In the genomic region with DNA sequence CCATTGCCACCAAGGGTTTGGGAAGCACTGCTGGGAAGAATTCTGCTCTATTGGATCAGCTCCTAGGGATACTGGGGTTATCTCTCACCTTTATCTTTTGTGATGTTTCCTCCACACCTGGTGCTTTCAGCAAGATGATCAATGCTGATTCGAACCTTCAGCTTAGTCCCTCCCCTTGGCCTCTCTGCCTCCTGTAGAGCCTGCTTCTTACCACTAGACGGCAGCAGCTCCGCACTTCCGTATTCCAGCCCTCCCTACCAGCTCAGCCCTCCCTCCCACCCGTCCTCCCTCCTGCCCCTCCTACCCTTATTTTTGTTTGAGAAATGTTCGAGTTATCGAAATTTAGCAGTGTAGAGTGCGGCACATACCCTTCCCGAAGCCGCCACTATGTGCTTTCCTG, we compare ENCODE assay signal across 11 mouse cellular contexts. TPM values are rescaled to one million over a fixed set of nuclear protein-coding genes. Genes with fewer than 3 reads are reported as not detected.
A peak's percentile ranks its signal among the peaks of the same experiment; 100 is the strongest.
DNase-seq lines count a peak whose midpoint lies in the region; ATAC-seq and TF ChIP-seq lines count a peak whose summit lies in the region.
"Had no signal": no experiment of that assay in that cellular context is flagged by ENCODE, and none has a peak within 500 bp of the region (broad histone marks: within the 10 kb centered on the region; RNA-seq: fewer than 3 reads in every experiment).

No protein-coding gene starts in this region.

- TF ChIP-seq CTCF in small intestine, adult 2 months (IDR thresholded peaks at IDR 0.05; ENCODE audit: extremely low read depth, insufficient read length, insufficient replicate concordance, low read depth, low read length) = peak; percentile 38; the same call in 1 of the 2 replicates

- no peak overlapping the region for H3K4me2 ChIP-seq in liver, embryonic 12.5 days
- H3K4me2 ChIP-seq: neural tube, embryonic 13.5 days had no signal

- H3K4me3 ChIP-seq in liver, embryonic 12.5 days = no peak overlapping the region
- H3K4me3 ChIP-seq in small intestine, adult 2 months (ENCODE audit: low read depth, low read length) = no peak overlapping the region
- H3K4me3 ChIP-seq: neural tube, embryonic 13.5 days had no signal

- no peak overlapping the region for H3K27ac ChIP-seq in liver, embryonic 12.5 days
- H3K27ac ChIP-seq in small intestine, adult 2 months (ENCODE audit: insufficient read depth, low read depth, low read length) = no peak overlapping the region
- H3K27ac ChIP-seq: neural tube, embryonic 13.5 days had no signal

- intact Hi-C loops in left cerebral cortex, postnatal 10 days (cut with DNase I) = no loop called here

- H3K4me1 ChIP-seq in liver, embryonic 12.5 days = no peaks in the 10 kb centered on the region
- H3K4me1 ChIP-seq in small intestine, adult 2 months (ENCODE audit: control insufficient read depth, insufficient read depth, insufficient read length, low read length) = no peaks in the 10 kb centered on the region
- H3K4me1 ChIP-seq: neural tube, embryonic 13.5 days had no signal

- peak; percentile 18 for DNase-seq in liver
- DNase-seq in MEL-GATA-1-ER (ENCODE audit: extremely low read depth, low read depth) = peak; percentile 35
- peak; percentile 20 for DNase-seq in c-Kit-positive CD71-positive TER-119-negative erythroid progenitor cells, embryonic 14.5 days (ENCODE audit: low read depth)
- DNase-seq in left cerebral cortex, postnatal 10 days (ENCODE audit: extremely low spot score in 1 of 2, low spot score in 2 of 2) = no peak
- DNase-seq in kidney, postnatal 25 days = no peak
- DNase-seq in adrenal gland, adult 8-10 months = no peak
- DNase-seq: cerebellum, adult 9-11 months; kidney, adult 18-20 months had no signal

- no peaks in the 10 kb centered on the region for H3K36me3 ChIP-seq in liver, embryonic 12.5 days
- H3K36me3 ChIP-seq in small intestine, adult 2 months (ENCODE audit: control insufficient read depth, insufficient read depth, low read length) = no peaks in the 10 kb centered on the region
- H3K36me3 ChIP-seq: neural tube, embryonic 13.5 days had no signal

- H3K27me3 ChIP-seq in liver, embryonic 12.5 days (replicated peaks) = no peaks in the 10 kb centered on the region
- no peaks in the 10 kb centered on the region for H3K27me3 ChIP-seq in small intestine, adult 2 months (ENCODE audit: control insufficient read depth, insufficient read depth, low read length)
- H3K27me3 ChIP-seq: neural tube, embryonic 13.5 days had no signal

- WGBS in liver, embryonic 12.5 days (ENCODE audit: insufficient replicate concordance) = 35% methylated on average over 10 of the region's 10 CpGs
- 51% methylated on average over 10 of the region's 10 CpGs for WGBS in small intestine, adult 2 months

- ATAC-seq in liver, embryonic 12.5 days = no peak

- no peak for TF ChIP-seq POLR2A in small intestine, adult 2 months (IDR thresholded peaks at IDR 0.05; ENCODE audit: low read depth, low read length)

- no peak overlapping the region for H3K9ac ChIP-seq in liver, embryonic 12.5 days
- H3K9ac ChIP-seq: neural tube, embryonic 13.5 days had no signal

- no peaks in the 10 kb centered on the region for H3K9me3 ChIP-seq in liver, embryonic 12.5 days (replicated peaks)
- H3K9me3 ChIP-seq: neural tube, embryonic 13.5 days had no signal

RNA-seq across cellular contexts. Expression of a gene that starts 55.5 kb away (rescaled TPM):
- polyA plus RNA-seq in liver, embryonic 12.5 days (2016; fragmentation: Nextera tagmentation; extraction: Ambion mirVana) = 0.12 and 0.21 TPM in 2 replicates
- 1.5 and 3.8 TPM in 2 replicates for polyA plus RNA-seq in small intestine, adult 2 months (2012; rRNA removed)
- total RNA-seq in left cerebral cortex, postnatal 10 days (2021) = 1 to 10 TPM; 1.1 to 1.4 TPM
- total RNA-seq in adrenal gland, adult 8-10 months (2022) = 1 to 10 TPM; 2.1 to 3.3 (median 2.3) TPM

Comparison
In these comparisons a context has a peak if more than half of its experiments do, and no peak if none do; other contexts are left out.
1. DNase-seq: peak in liver (single experiment), MEL-GATA-1-ER (single experiment) and c-Kit-positive CD71-positive TER-119-negative erythroid progenitor cells, embryonic 14.5 days (single experiment); none in left cerebral cortex, postnatal 10 days (0 of 2), kidney, postnatal 25 days (0 of 2) and adrenal gland, adult 8-10 months (single experiment).